Mouse (Mus musculus): ENCODE results near the gene Nup107.
"Not testable (repeated sequence)": the region's sequence is repeated elsewhere in the genome, so short reads cannot be mapped to it uniquely, and the experiment has no call there.

The Nup107 gene

DNA sequence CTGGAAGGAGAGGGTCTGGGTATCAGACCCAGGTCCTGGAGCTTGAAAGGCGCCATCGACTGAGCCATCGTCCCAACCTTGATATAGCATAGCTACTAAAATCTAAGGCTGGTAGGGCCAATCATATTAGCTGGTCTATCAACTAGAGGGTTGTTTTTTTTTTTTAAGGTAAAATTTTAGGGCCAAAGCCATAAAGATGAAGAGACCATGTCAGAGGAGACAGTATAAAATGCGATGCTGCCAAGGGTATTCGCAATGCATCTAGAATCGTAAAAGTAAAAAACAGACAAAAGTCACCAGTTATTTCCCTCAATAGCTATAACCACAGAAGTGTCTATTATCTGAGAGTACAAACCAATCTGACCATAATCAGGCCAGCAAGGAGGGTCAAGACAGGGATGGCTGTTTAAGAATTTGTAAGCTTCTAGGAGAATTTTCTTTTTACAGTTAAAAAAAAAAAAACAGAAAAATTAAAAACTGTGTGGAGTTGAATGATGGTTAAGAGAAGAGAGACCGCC, 40.1 kb downstream of the Nup107 start:
- no peak for DNase-seq (ENCODE audit: low read depth, low spot score)

DNA sequence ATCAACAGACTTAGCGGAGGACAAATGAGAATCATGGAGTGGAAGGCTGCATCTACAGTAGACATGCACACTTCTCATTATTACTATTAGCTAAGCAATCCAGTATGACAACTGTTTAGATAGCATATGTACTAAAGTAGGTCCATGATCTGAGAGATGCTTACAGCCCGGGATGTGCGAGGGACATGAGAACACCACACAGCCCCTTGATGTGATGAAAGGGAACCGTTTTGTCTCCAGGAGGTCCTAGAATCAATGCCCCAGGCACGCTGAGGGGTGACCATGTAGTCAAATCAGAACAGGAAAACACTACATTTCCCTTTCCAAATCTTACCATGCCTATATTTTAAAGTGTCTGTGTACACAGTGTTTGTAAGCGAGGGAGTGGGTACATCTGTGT, 40.8 kb downstream of the Nup107 start:
- DNase-seq (ENCODE audit: low read depth, low spot score): no peak

- DNase-seq (ENCODE audit: low read depth, low spot score): no peak
Measured at GRCm38 (mm10) chr10:117751282-117751610, 41.3 kb downstream of the Nup107 start.

DNA sequence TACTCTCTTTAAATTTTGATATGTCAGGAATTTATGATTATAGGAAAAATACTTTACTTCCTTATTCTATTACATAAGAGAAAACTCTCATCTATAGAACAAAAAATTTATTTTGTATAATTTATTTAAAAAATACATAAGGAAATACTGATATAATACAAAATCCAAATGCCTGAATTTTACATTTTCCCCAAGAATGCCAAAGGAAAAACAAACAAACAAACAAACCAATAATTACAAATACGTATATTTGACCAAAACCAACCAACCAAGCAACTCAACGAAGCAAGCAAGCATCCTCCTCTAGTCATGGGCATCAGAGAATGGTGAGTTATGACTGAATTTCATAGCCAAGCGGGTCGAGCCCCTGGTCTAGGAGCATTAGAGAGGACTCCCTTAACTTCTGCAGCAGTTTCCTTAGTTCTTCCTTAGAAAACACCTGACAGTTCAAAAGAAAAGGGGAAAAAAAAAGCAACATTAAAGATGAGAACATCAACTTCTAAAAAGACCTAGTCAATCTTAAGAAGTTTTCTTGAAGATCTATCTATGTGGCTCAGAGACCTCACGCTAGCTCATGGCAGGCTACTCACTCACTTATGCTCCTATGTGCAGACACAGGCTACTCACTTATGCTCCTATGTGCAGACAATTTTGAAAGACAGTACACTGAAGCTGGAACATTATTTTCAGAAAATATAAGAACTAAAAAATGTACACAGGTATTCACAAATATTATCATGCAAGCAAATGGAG, 41.8 kb downstream of the Nup107 start:
- DNase-seq (ENCODE audit: low read depth, low spot score): no peak

- no peak for DNase-seq (ENCODE audit: low read depth, low spot score)
Measured at GRCm38 (mm10) chr10:117749787-117750343, 42.6 kb downstream of the Nup107 start.

- DNase-seq (ENCODE audit: low read depth, low spot score): no peak
Measured at GRCm38 (mm10) chr10:117749050-117749686, 43.3 kb downstream of the Nup107 start.

DNA sequence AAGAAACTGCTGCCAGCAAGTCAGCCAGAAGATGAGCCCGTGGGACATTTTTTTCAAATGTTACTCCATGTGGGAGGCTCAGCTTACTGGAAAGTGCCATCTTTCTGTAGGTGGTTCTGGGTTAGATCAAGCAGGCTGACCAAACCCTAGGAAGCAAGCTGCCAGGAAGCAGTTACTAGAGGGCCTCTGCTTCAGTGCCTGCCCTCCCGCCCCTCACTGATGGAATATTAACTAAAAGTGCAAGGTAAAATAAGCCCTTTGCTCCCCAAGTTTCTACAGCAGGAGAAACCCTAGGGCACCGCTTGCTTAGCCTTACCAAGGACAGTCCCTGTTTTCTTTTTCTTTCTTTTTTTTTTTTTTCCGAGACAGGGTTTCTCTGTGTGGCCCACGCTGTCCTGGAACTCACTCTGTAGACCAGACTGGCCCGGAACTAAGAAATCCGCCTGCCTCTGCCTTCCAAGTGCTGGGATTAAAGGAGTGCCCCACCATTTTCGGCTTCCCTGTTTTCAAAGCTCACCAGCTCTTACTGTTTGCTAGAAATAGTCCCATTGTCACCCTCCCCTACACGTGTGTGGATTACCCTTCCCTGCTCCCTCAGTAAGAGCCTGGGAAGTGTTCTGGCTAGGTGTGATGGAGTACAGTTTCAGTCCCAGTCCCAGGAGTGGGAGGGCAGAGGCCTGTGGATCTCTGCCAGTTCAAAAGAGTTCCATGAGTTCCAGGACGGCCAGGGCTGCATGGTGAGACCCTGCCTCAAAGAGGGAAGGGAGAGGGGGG, 44.0 kb downstream of the Nup107 start:
- no peak for DNase-seq (ENCODE audit: low read depth, low spot score)

- DNase-seq (ENCODE audit: low read depth, low spot score): no peak
Measured at GRCm38 (mm10) chr10:117747711-117748110, 44.8 kb downstream of the Nup107 start.

GRCm38 (mm10) chr10:117746297-117746883, 46.1 kb downstream of the Nup107 start, which contains the start of gene Slc35e3:
TSS of gene Slc35e3 (minus strand) at chr10:117746365.
- peak; percentile 87 for DNase-seq (ENCODE audit: low read depth, low spot score)

DNA sequence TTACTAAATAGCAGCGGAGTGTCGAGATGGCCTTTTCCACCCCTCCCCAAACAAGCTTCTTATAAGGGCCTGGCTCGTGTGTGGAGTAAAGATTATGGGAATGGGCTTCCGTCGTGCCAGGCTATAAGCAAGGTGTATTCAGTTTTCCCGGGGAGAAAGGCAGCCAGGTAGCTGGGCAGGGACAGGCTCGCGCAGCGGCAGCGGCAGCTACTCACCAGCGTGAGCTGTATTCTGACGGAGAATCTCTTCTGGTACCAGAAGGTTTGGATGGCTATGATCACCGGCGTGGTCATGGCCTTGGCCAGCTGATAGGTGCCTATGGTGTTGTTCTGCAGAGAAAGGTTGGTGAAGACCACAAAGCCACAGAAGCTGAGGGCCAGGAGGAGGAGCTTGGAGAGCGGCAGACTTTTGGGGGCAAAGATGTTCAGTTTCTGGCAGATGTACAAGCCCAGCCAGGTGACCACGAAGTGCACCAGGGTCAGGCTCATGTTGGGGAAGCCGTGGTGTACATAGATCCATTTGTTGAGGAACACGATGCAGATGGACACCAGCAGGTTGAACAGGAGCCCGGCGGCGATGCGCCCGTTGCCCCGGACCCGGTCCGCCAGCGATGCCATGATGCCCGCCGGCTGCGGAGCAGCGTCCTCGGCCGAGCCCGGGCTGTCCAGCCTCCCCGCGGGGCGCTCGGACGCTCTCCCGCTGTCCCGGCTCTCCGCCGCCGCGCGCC, 46.8 kb downstream of the Nup107 start:
- not testable (repeated sequence) for DNase-seq (ENCODE audit: low read depth, low spot score)

- no peak for DNase-seq (ENCODE audit: low read depth, low spot score)
Measured at GRCm38 (mm10) chr10:117743917-117744316, 48.6 kb downstream of the Nup107 start.

DNA sequence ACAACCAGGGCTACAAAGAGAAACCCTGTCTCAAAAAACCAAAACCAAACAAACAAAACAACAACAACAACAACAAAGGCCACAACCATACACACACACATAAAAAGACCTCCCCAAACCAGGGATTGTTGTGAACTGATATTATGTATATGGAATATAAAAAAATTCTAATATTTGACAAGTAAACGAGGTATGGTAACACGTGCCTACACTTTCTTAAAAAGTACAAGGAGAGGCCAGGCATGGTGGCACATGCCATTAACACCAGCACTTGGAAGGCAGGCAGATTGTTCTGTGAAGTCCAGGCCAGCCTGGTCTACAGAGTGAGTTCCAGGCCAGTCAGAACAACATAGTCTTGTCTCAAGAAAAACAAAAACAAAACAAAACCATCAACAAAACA, 49.3 kb downstream of the Nup107 start:
- DNase-seq (ENCODE audit: low read depth, low spot score): no peak

GRCm38 (mm10) chr10:117742618-117743017, 49.9 kb downstream of the Nup107 start:
- DNase-seq (ENCODE audit: low read depth, low spot score): no peak

GRCm38 (mm10) chr10:117741698-117742475, 50.6 kb downstream of the Nup107 start:
- DNase-seq (ENCODE audit: low read depth, low spot score): no peak

GRCm38 (mm10) chr10:117740921-117741320, 51.6 kb downstream of the Nup107 start:
- no peak for DNase-seq (ENCODE audit: low read depth, low spot score)

DNA sequence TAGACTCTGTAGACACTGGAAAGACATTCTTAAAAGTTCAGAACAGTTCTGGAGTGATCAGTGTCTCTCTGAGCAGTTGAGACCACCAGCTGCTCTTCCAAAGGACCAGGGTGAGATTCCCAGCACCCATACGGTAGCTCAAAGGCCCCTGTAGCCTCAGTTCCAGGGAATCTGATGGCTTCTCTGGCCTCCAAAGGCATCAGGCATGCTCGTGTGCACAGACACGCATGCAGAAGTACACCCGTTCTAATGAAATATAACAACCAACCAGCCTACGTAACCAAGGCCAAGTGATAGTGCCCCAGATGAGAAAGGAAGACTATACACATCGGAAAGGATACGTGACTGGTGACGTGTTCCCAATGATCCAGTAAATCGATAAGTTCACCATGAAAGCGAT, 52.3 kb downstream of the Nup107 start:
- DNase-seq (ENCODE audit: low read depth, low spot score): no peak

DNA sequence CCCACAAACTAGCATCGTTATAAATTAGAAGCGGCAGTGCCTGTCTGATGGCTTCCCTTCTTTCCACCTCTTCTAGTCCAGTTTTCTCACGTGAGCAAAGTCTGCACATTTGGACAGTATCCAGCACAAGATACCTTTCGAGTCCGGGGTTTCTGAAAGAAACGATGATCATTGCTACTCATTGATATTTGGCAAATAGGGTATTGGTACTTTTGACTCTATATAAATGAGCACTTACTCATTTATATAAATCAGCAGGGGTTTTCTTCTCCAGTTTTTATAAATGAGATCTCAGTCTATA, 52.9 kb downstream of the Nup107 start:
- DNase-seq (ENCODE audit: low read depth, low spot score): no peak

DNA sequence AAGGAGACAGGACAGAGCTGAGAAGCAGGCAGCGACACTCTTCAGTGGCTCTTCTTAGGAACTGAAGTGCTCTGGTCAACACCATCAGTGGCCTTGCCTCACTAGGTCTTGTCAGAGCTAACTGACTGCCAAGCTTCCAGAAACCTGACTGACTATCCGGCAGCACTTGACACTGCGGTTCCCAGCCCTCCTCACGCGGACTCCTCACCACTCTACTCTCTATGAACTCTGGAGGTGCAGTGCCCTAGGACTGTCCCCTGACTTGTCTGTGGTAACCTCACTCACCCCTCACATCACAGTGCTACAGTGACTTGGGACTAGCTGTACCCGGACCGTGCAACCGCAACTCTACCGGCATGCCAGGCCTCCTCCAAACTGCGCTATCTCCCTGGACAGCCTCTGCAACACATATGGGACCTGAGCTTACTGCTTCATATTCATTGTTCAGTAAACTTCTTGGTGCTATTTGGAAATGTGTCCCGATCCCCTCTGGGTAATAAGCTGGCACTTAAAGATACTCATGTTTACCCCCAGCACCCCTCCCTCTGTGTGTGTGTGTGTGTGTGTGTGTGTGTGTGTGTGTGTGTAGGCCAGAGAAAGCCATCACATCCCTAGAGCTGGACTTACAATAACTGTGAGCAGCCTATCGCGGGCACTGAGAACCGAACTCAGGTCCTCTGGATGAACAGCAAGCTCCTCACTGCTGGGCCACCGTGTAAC, 53.4 kb downstream of the Nup107 start:
- DNase-seq (ENCODE audit: low read depth, low spot score): no peak

- DNase-seq (ENCODE audit: low read depth, low spot score): no peak
Measured at GRCm38 (mm10) chr10:117738140-117738921, 54.2 kb downstream of the Nup107 start.
